Mouse (Mus musculus) bone marrow, adult 2 months (tissue): ENCODE measurements around the gene Pdhx. TPM values are rescaled to one million over a fixed set of nuclear protein-coding genes. Genes with fewer than 3 reads are reported as not detected.

Source experiments
- H3K27ac ChIP-seq: fragments of 200-500 bp; 2 replicates; pipeline ENCODE4 v1.5.1; 2012; ENCODE audit warnings: low read depth, mild to moderate bottlenecking, control low read depth, inconsistent platforms, low read length; ENCODE audit not compliant: control insufficient read depth, poor library complexity, insufficient read depth
- H3K4me1 ChIP-seq: fragments of 200-500 bp; 2 replicates; pipeline ENCODE4 v1.6.1; 2011; ENCODE audit warnings: low read length; ENCODE audit not compliant: control insufficient read depth, insufficient read depth
- H3K4me3 ChIP-seq: fragments of 200-500 bp; replicated peaks from 2 replicates; pipeline ENCODE3; 2011; ENCODE audit warnings: mild to moderate bottlenecking, low read depth, low read length, control low read depth; ENCODE audit not compliant: control insufficient read depth
- CTCF ChIP-seq: fragments of 200-500 bp; IDR thresholded peaks from 2 replicates; pipeline ENCODE4 v1.5.1; 2011; ENCODE audit warnings: low read length, control low read depth; ENCODE audit not compliant: control insufficient read depth, insufficient read depth
- POLR2A ChIP-seq: fragments of 200-500 bp; IDR thresholded peaks from 2 replicates; pipeline ENCODE4 v1.6.1; 2011; ENCODE audit warnings: low read depth, mild to moderate bottlenecking, control low read depth, low read length, borderline replicate concordance; ENCODE audit not compliant: control insufficient read depth
- WGBS: fragments of 180-500 bp; shearing (Covaris S2); methylation state at CpG from one replicate; pipeline ENCODE4 v1.1.7; 2018; 5-methylcytosine and 5-hydroxymethylcytosine counted together
- polyA plus RNA-seq: library from polyadenylated mRNA; stranded (reverse); fragments of >200 nt; gene quantifications from 2 replicates; pipeline ENCODE4 v1.2.4, GENCODE M21; 2011; ENCODE audit warnings: low replicate concordance; ENCODE audit not compliant: missing spikeins, insufficient read depth, insufficient read length

Pdhx gene
- polyA plus RNA-seq, 1 experiment: 11.6 TPM

GRCm38 (mm10) chr2:102979519-102979918, 93.8 kb downstream of the Pdhx start:
- Histone ChIP-seq H3K4me3 (no peak overlapping the region), H3K4me1 (no peaks in the 10 kb centered on the region; the same call in 1 of the 2 replicates), H3K27ac (no peak overlapping the region)
- TF ChIP-seq CTCF (no peak), POLR2A (no peak)
- 69% methylated on average over 2 of the region's 2 CpGs for WGBS

GRCm38 (mm10) chr2:102979112-102979511, 94.2 kb downstream of the Pdhx start:
- no peaks in the 10 kb centered on the region; the same call in 1 of the 2 replicates for H3K4me1 ChIP-seq
- no peak for TF ChIP-seq CTCF
- no peak for TF ChIP-seq POLR2A

GRCm38 (mm10) chr2:102975358-102975945, 97.9 kb downstream of the Pdhx start:
- Histone ChIP-seq H3K4me3 (no peak overlapping the region), H3K4me1 (no peaks in the 10 kb centered on the region; the same call in none of the 2 replicates), H3K27ac (no peak overlapping the region)
- no peak for TF ChIP-seq CTCF
- no peak for TF ChIP-seq POLR2A
- 17% methylated on average over 5 of the region's 5 CpGs for WGBS

More at GRCm38 (mm10) chr2:102979112-102979511, 94.2 kb downstream of the Pdhx start:
- Histone ChIP-seq H3K4me3 (no peak overlapping the region), H3K27ac (no peak overlapping the region)

- 79% methylated on average over 3 of the region's 3 CpGs for WGBS
- Histone ChIP-seq H3K4me1 (no peaks in the 10 kb centered on the region; the same call in none of the 2 replicates), H3K27ac (no peak overlapping the region), H3K4me3 (no peak overlapping the region)
- no peak for TF ChIP-seq CTCF
- no peak for TF ChIP-seq POLR2A
Observed at GRCm38 (mm10) chr2:102973115-102973514, 100.2 kb downstream of the Pdhx start.

- Histone ChIP-seq H3K4me1 (no peaks in the 10 kb centered on the region; the same call in none of the 2 replicates), H3K27ac (no peak overlapping the region), H3K4me3 (no peak overlapping the region)
- TF ChIP-seq POLR2A: no peak
- TF ChIP-seq CTCF: no peak
- 12% methylated on average over 5 of the region's 5 CpGs for WGBS
Observed at GRCm38 (mm10) chr2:102972575-102972974, 100.7 kb downstream of the Pdhx start.

GRCm38 (mm10) chr2:102971951-102972350, 101.4 kb downstream of the Pdhx start:
- TF ChIP-seq CTCF: no peak
- no peak for TF ChIP-seq POLR2A
- Histone ChIP-seq H3K4me3 (no peak overlapping the region), H3K4me1 (no peaks in the 10 kb centered on the region; the same call in none of the 2 replicates), H3K27ac (no peak overlapping the region)

Other genes with a start within 250 kb of the Pdhx start
- gene Cd44, start 171.8 kb downstream of the Pdhx start, polyA plus RNA-seq: 16.4 and 39.6 TPM in 2 replicates
- gene Apip, start 162 bp upstream of the Pdhx start, polyA plus RNA-seq: 20.5 and 35.4 TPM in 2 replicates
- gene Ehf, start 229.8 kb upstream of the Pdhx start, polyA plus RNA-seq: not detected in 2 replicates